Mouse (Mus musculus) embryo, embryonic 10 days (tissue): Measurements from ENCODE around the gene Hivep3.
A peak's percentile ranks its signal among the peaks of the same experiment; 100 is the strongest.

ENCODE experiments used
- DNase-seq: peaks from one replicate; pipeline ENCODE4 v3.0.0-alpha.2; 2015; ENCODE audit warnings: low spot score

Gene Hivep3

DNA sequence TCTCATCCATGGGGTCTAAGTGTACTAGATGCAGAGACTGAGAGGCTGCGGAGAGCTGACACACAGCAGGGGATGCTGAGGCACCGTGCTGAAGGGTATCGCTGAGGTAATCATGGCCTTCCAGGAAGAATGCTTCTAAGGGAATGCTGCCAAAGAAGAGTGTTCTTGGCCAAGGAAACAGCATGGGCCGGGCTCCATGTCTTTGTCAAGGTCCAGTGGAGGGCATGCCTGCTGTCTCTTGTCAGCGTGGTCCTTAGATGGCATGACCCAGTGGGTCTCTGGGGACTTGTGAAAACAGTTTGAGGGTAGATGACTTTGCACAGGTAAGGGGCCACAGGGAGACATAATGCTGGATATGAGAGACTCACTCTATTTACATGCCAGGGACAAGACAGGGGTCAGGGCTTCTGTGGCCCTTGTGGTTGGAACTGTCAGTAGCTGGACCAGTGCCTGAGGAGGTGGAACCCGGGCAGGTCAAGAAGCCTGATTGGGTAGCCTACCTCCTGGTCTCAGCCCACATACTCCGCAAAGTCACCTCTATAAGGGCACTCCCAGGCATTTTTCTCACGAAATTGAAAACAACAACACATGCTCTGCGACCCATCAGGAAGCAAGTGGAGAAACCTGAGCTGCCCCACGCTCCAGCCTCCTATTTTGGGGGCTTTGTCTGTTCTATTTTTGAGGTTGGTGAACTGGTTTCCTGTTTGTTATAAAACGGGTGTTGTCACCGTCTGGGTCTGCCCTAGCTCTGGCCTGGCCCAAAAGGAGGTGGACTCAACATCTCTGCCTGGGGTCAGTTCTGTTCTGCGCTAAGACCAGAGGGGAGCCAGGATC is 177.7 kb downstream of the Hivep3 start:
- DNase-seq: no peak

GRCm38 (mm10) chr4:119912216-119912615 is 178.6 kb downstream of the Hivep3 start:
- no peak for DNase-seq

- DNase-seq: no peak
Observed at GRCm38 (mm10) chr4:119914194-119914593, 180.6 kb downstream of the Hivep3 start.

GRCm38 (mm10) chr4:119915069-119915468 is 181.5 kb downstream of the Hivep3 start:
- no peak for DNase-seq

DNA sequence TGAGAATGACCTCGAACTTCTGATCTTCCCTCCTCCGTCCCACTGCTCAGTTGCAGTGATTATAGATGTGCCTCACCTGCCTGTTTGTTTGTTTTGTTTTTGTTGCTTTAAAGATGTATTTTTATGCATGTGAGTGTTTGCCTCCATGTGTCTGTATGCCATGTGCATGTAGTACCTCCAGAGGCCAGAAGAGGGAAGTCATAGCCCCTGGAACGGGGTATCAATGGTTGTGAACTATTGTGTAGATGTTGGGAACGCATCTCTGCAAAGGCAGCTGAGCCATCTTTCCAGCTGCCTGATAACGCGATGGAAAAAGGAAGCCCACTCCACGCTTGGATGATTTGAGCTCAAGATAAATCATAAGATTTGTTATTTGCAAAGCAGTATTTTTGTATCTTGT is 183.9 kb downstream of the Hivep3 start:
- DNase-seq: peak; percentile 39

- DNase-seq: no peak
Observed at GRCm38 (mm10) chr4:119919349-119919748, 185.8 kb downstream of the Hivep3 start.

DNA sequence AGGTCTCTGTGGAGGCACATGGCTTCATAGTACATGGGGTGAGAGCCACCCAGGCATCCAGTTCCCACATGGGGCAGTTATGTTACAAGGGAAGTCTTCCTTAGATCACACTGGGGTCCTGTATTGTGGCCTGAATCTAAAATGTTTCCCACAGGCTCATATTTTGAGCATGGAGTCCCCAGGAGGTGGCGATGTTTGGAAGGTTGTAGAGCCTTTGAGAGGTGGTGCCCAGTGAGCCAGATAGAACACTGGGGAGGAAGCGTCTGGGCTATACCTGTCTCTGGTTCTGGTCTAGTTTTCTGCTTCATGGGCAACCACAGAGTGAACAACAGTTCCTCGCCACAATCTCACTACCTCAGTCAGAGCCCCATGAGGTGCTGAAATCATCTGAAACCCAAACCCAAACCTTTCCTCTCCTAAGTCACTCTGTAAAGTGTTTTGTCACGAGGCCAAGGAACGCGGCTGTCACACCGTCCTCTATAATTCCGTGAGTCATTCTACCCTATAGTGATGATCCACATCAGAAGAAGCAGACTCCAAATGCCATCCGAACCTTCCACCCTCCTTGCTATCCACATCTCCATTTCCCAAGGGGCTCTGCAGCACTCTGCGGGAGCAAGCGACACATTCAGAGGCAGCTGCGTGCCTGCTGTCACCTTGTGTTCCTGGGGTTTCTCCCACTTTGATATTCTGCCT is 187.6 kb downstream of the Hivep3 start:
- no peak for DNase-seq

GRCm38 (mm10) chr4:119921723-119922266 is 188.2 kb downstream of the Hivep3 start:
- DNase-seq: no peak

DNA sequence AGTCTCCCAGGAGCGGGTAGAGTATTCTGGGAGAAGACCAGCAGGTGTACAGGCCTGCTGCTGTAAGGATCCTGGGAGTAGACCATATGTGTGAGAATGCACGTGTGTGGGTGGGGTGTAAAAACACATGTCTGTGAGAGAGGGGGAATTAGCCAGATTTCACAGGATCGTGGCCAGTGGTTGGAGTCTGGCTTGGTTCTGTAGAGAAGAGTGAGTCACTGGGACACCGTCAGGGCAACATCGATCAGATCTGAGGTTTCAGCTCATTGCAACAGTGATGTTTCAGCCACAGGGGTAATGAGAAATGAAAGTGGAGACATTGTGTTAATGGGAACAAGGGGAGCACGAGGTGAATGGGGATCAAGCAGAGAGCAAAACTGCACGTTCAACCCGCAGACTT is 189.4 kb downstream of the Hivep3 start:
- DNase-seq: no peak

DNA sequence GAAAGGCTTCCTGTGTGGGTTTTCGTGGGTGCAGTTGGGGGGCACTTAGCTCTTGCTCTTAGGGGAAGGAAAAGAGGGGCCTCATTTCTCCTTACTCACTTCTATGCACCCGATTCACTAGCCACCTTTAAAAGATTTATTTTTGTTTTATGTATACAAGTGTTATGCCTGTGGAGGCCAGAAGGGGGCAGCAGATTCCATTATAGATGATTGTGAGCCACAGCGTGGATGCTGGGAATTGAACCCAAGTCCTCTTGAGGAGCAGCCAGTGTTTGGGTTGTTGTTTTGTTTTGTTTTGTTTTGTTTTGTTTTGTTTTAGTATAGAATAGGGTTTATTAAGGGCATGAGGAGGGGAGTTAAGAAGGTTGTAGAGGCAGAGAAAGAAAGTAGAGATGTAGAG is 189.8 kb downstream of the Hivep3 start:
- no peak for DNase-seq

DNA sequence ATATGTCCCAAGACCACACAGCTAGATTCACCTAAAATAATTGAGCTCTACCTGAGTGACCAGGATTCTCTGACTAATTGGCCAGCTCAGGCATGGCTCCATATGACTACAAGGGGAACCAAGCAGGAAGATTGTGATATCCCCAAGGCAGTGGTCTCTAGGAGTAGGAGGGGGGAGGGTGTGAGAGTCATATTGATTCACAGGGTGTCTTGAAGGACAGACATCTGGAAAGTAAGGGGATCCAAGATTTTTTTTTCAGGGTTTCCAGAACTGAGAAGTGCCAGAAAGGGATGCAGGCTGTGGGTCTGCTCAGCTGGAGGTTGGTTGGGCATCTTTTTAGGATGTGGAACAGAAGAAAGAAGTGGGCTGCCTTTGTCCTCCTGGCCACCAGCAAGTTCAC is 191.5 kb downstream of the Hivep3 start:
- DNase-seq: no peak

DNA sequence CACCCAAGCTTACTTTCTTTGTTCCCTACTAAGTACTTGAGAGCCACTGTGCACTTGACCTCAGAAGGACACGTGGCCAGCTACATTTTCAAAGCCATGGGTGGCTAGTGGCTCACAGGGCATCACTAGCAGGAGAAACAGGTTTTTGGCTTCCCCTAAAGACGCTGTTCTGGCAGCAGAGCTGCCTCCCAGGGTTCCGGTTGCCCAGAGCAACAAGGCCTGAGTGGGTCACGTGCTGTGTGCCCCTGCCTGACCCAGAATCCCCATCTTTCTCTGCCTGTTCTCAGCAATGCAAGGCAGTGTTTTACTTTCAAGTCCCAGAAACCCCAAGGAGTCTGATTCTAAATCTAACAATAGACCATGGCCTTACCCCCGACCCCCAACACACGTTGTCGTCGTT is 198.3 kb downstream of the Hivep3 start:
- DNase-seq: peak; percentile 67

DNA sequence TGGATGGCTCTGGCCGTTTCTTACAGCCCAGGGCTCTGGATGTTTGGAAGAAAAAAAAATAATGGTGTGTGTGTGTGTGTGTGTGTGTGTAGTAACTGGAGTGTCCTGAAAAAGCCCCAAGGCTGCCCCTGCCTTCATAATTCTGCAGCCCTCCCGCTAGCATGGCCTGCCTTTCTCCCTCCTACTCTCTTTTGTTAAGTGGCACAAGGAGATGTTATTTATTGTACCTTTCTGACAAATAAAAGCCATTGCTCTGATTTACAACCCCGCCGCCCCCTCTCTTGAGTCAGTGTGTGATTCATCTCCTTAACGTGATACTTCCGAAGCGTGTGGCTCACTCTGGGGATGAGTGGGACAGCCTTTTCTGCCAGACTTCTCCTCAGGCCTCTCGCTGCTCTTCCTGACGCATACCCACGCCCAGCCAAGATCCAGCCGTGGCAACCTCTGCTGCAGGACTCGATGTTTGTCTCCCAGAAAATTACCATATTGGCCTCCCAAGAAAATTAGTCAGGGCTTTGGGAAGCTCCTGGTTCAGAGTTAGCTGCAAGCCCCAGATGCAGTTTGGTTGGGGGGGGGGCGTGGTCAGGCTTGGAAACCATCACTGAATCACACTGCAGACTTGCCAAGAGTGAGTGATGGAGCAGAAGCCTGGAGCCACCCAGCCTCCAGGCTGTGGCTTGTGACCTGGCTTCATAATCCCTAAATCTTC is 199.1 kb downstream of the Hivep3 start:
- peak; percentile 41 for DNase-seq

DNA sequence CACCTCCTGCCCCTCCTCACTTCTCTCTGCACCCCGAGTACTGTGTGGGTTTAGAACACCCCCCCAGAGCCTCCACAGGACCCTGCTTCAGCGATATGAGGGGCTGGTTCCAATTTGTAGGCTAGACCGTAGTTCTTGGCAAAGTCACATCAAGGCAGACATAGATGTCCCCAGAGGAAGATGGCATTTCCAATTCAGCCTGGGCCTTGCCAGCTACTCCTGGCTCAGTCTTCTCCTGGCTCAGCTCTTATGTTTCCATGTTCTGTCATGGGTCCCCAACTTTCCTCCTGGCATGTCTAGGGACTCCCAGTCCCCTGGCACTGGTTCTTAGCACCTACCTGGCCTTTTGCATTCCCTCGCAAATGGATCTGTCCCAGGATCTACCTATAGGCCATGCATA is 201.3 kb downstream of the Hivep3 start:
- no peak for DNase-seq

DNA sequence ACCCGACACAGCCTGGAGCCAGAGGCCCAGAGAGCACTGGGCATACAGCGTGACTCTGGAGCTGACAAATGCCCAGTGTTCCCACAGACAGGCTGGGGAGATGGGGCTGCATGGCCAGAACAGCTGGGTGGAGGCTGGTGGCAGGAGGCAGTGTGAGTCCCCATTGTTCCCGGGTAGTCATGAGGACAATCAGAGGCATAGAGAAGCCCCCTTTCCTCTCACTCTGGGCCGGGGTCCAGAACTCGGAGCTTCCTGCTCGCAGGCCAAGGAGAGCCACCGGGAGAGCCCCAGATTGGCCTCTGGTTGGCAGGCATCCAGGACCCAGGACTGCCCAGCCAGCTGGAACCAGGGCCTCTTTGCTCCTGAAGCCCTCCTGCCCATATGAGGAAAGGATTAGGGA is 204.3 kb downstream of the Hivep3 start:
- DNase-seq: no peak

DNA sequence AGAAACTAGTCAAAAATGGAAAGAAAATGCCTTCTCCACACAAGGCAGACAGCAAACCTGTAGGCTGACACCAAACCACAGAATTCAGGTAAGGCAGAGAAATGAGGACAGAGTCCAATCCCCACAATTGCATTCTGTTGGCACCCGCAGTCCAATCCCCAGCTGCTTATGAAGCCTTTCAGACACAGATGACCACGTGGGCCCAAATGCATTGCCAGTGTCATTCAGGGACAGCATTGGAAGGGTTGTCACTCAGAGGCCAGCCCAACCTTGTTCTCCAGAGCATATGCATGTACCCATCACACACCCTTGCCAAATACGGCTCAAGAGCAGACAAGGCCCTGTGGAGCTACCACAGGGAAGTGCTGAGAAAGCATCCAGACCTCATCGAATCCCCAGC is 204.9 kb downstream of the Hivep3 start:
- no peak for DNase-seq

DNA sequence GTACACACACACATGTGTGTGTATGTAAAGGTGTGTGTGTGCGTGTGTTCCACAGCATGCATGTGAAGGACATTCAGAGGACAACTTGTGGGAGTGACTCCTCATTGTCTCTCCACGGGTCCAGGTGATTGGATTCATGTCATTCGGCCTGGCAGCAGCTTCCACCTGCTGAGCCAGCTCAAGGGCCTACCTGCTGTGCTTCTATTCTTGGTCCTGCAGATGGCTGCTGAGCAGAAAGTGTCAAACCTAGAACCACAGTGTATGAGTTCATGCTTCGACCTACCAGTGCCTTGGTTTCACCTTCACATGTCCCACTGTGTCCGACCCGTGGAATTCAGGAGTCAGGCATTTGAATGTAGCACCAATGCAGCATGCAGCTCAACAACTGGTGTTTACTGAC is 206.2 kb downstream of the Hivep3 start:
- DNase-seq: no peak

DNA sequence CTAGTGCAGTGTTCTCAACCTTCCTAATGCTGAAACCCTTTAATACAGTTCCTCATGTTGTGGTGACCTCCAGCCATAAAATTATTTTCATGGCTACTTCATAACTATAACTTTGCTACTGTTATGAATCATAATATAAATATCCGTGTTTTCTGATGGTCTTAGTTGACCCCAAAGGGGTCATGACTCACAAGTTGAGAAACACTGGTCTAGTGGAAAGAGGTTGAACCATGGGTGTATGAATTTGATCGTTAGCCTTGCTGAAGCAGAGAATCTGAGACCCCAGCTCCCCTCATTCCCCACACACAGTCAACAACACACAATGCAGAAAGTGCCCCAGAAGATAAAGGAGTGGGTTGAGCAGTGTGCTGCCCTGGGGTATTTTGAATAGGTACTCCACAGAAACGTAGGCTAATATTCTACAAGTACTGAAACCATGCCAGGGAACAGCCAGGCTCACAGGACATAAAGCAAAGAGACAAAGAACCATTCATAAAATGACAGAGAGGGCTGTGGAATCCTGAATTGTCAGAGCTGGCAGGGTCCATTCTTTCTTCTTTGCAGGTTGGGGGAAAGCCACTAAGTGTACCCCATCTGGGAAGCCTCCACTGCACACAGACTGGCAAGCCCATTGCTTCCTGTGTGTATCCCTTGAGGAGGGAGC is 212.8 kb downstream of the Hivep3 start:
- DNase-seq: no peak

DNA sequence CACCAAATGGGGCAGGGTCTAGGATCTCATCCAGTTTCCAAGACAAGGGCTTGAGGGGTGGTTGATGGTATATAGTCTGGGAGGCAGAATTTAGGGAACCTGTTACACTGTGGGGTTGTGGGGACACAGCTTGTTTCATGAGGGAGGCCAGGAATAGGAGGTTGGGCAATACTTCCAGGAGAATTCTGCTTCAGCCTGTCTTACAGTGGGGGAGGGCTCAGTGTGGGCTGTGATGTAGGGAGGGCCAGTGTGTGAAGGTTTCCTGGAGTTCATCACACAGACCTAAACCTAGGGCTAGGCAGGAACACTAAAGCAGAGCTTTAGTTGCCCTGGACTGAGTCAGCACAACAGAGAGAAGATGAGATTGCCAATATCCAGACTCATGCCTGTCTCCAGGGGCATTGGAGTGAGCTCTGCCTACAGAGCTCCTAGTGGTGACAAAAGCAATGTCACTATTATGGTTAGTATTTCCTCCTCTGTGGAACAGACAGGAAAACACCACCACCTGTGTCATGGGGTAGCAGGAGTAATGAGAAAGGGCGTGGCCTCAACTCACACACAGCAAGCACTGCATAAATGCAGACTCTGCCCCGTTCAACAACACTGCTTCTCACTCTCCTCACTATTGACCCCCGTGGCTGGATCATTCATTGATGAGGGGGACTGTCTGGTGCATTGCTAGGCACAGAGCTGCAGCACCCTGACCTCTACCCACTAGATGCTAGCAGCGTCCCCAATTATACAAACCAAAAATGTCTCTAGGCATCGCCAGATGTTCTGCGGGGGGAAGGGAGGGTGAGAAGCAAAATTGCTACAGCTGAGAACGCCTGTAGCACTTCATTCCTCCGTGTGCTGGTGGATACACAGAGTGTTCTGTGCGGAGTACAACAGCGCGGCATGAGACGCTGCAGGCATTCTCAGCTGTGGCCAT is 213.9 kb downstream of the Hivep3 start:
- no peak for DNase-seq

DNA sequence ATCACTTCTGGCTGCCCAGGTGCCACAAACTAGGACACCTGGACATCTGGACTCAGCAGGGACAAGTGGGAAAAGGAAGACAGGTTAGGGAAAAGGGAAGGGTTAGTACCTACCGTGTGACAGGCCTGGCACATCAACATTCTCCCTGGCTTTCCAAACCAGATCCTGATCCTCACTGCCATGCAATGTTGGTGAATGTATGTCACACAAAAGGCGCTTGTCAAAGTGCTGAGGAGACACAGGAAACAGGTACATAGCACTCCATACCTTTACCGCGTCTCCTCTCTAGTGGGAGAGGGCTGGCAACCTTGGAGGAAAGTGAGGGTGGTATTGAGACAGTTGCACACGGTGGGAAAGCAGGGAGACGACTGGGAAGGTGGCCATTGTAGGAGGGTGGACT is 214.8 kb downstream of the Hivep3 start:
- DNase-seq: no peak
